Mouse (Mus musculus) liver, embryonic 15.5 days (tissue): ENCODE data around the gene Gas6. TPM values are rescaled to one million over a fixed set of nuclear protein-coding genes. Genes with fewer than 3 reads are reported as not detected.

Experiments used
- ATAC-seq: fragments of 200-750 bp; cut with Nextera tagmentation; 2 replicates; pipeline ENCODE4 v1.8.0; 2017; ENCODE audit warnings: moderate number of reproducible peaks, mild to moderate bottlenecking, moderate library complexity; ENCODE audit not compliant: insufficient read depth
- H3K27ac ChIP-seq: fragments of 300-500 bp; sonication (generic); replicated peaks from 2 replicates; pipeline ENCODE4 v1.5.1; 2015; ENCODE audit warnings: mild to moderate bottlenecking, inconsistent platforms
- H3K27me3 ChIP-seq: fragments of 300-500 bp; sonication (generic); 2 replicates; pipeline ENCODE4 v1.6.1; 2015; ENCODE audit warnings: mild to moderate bottlenecking, inconsistent platforms
- H3K36me3 ChIP-seq: fragments of 300-500 bp; sonication (generic); replicated peaks from 2 replicates; pipeline ENCODE4 v1.6.1; 2015; ENCODE audit warnings: moderate library complexity, mild to moderate bottlenecking, inconsistent platforms
- H3K4me1 ChIP-seq: fragments of 300-500 bp; sonication (generic); replicated peaks from 2 replicates; pipeline ENCODE4 v1.6.1; 2015; ENCODE audit warnings: inconsistent platforms
- H3K4me2 ChIP-seq: fragments of 300-500 bp; sonication (generic); 2 replicates; pipeline ENCODE4 v1.6.1; 2015; ENCODE audit warnings: moderate library complexity, mild to moderate bottlenecking, inconsistent platforms
- H3K4me3 ChIP-seq: fragments of 300-500 bp; sonication (generic); replicated peaks from 2 replicates; pipeline ENCODE4 v1.5.1; 2015; ENCODE audit warnings: mild to moderate bottlenecking, inconsistent platforms
- H3K9ac ChIP-seq: fragments of 300-500 bp; sonication (generic); 2 replicates; pipeline ENCODE4 v1.6.1; 2015; ENCODE audit warnings: moderate library complexity, mild to moderate bottlenecking, inconsistent platforms
- H3K9me3 ChIP-seq: fragments of 300-500 bp; sonication (generic); replicated peaks from 2 replicates; pipeline ENCODE4 v1.6.1; 2016; ENCODE audit warnings: inconsistent platforms
- WGBS: fragments of 180-500 bp; shearing (Covaris S2); methylation state at CpG from one replicate; pipeline ENCODE4 v1.1.7; 2015; ENCODE audit warnings: mixed read lengths; ENCODE audit not compliant: insufficient replicate concordance; 5-methylcytosine and 5-hydroxymethylcytosine counted together
- polyA plus RNA-seq: library from polyadenylated mRNA; unstranded; fragments of >200 nt; fragmentation: Nextera tagmentation; extraction: Ambion mirVana; gene quantifications from 2 replicates; pipeline ENCODE4 v1.2.1, GENCODE M21; 2015

The Gas6 gene
- polyA plus RNA-seq, 1 experiment from 2014 or later, result 7.1 TPM

DNA sequence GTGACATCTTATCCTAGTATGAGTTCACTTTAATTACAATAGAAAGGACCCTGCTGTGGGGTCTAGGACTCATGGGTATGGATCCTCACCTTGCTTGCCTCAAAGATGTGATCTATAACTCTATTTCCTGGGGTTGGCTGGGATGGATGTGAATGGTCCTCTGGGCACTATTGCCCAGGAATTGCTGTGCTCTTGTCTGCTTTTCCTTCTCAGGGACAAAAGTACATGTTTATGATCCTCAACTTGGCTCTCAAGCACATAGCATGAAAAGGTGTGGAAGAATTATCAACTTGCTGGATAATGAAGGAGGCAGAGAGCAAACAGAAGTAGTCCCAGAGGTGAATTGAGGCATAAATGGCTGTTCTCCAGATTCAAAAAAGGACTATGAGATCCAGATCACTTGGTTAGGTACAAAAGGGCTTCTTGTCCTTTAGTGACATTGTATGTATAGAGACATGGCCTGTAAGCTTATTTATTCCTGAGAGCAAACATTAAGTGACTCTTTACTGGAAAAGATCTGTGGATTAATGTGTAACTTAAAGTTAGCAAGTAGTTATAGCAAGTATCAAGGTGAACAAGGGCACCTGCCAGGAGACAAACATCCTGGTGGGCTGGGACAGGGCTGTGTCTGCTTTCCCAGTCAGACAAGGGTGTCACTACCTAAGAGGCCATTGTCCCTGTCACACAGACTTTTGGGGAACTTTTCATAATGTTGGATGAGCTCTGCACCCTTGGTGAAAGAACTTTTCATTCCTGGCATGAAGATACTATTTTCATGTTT lies 10.8 kb upstream of the Gas6 start:
- no peaks in the 10 kb centered on the region; the same call in none of the 2 replicates for H3K27me3 ChIP-seq
- no peaks in the 10 kb centered on the region for H3K9me3 ChIP-seq
- no peak overlapping the region for H3K9ac ChIP-seq
- H3K36me3 ChIP-seq, result no peaks in the 10 kb centered on the region
- H3K27ac ChIP-seq, result no peak overlapping the region
- H3K4me3 ChIP-seq, result no peak overlapping the region
- no peaks in the 10 kb centered on the region for H3K4me1 ChIP-seq
- H3K4me2 ChIP-seq, result no peak overlapping the region
- ATAC-seq, result no peak

DNA sequence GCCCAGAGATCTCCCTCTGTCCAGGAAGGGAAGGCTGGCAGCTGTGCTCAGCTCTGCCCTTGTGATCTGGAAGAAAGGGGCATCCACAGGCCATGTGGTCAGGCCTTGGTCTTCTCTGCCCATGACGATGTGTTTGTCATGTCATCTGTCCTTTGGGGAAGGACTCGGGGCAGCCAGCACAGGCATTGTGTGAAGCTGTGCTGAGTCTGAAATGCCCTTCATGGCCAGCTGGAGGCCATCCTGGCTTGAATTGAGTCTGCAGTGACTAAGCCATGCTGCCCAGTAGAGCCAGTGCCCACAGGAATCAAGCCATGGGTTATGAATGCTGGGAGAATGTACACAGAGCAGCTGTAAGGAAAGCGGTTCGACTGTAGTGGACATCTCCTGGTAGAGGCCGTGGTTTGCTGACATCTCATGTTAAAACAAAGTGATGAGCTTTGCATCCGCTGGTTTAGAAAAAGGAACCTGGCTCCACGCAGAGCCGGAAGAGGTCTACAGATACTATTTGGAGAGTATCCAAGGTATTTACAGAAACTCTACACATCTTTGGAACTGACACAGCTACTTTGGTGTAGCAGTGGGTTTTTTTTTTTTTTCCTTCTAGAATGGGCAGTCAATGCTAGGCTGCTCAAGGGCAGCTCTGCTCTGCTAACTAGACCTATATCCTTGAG lies 9.8 kb upstream of the Gas6 start:
- no peaks in the 10 kb centered on the region for H3K36me3 ChIP-seq
- H3K9me3 ChIP-seq, result no peaks in the 10 kb centered on the region
- no peak overlapping the region for H3K4me2 ChIP-seq
- ATAC-seq, result no peak
- H3K4me3 ChIP-seq, result no peak overlapping the region
- 53% methylated on average over 8 of the region's 8 CpGs for WGBS
- no peak overlapping the region for H3K27ac ChIP-seq
- H3K4me1 ChIP-seq, result no peaks in the 10 kb centered on the region
- no peaks in the 10 kb centered on the region; the same call in none of the 2 replicates for H3K27me3 ChIP-seq
- H3K9ac ChIP-seq, result no peak overlapping the region

GRCm38 (mm10) chr8:13501221-13501620 lies 6.9 kb upstream of the Gas6 start:
- no peak overlapping the region for H3K27ac ChIP-seq
- no peak for ATAC-seq
- no peak overlapping the region for H3K4me2 ChIP-seq
- 49% methylated on average over 3 of the region's 3 CpGs for WGBS
- H3K36me3 ChIP-seq, result no peaks in the 10 kb centered on the region
- H3K9me3 ChIP-seq, result no peaks in the 10 kb centered on the region
- H3K9ac ChIP-seq, result no peak overlapping the region
- no peaks in the 10 kb centered on the region for H3K4me1 ChIP-seq
- H3K4me3 ChIP-seq, result no peak overlapping the region
- H3K27me3 ChIP-seq, result peaks cover 2% of the 10 kb centered on the region

GRCm38 (mm10) chr8:13493011-13493410 lies 1.3 kb downstream of the Gas6 start:
- peaks cover 59% of the 10 kb centered on the region for H3K27me3 ChIP-seq
- H3K4me3 ChIP-seq, result no peak overlapping the region
- H3K9ac ChIP-seq, result no peak overlapping the region
- H3K4me1 ChIP-seq, result peaks cover 6% of the 10 kb centered on the region
- no peaks in the 10 kb centered on the region for H3K36me3 ChIP-seq
- H3K9me3 ChIP-seq, result no peaks in the 10 kb centered on the region
- WGBS, result 51% methylated on average over 11 of the region's 11 CpGs
- H3K27ac ChIP-seq, result no peak overlapping the region
- no peak for ATAC-seq
- H3K4me2 ChIP-seq, result no peak overlapping the region

DNA sequence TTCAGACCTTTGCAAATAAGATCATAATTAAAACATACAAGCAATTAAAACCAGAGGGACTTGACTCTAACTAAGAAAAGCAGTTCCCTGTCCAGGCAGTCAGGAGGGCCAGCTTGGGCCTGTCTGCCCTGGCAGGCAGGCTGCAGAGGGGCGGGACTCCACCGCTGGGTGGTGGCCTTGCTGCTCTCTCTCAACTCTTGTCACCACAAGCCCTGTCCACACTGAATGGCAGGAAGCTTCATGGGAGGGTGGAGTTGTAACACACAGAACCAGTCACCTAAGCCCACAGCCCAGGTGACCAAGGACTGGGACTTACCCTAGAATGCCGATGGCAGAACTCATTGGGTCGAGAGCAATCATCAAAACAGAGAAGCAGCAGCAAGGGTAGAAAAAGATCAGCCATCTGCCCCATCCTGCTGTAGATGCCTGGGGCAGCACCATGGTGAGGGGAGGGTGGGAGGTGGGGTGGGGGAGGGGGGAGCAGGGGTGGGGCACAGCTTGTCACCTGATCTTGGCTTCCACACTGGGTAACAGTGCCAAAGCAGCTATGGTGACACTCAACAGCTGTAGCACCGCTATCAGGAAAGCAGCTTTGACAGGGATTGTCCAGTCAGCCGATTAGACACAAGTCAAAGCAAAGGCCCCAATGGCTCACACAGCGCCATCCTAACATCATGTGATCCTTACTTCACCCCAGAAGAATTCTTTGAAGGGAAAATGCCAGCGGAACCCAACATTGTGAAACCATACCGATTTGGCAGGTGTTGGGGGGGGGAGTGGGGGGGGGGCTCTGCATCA lies 1.9 kb downstream of the Gas6 start:
- peaks cover 59% of the 10 kb centered on the region for H3K27me3 ChIP-seq
- no peaks in the 10 kb centered on the region for H3K9me3 ChIP-seq
- no peak overlapping the region for H3K4me3 ChIP-seq
- no peaks in the 10 kb centered on the region for H3K36me3 ChIP-seq
- no peak for ATAC-seq
- 40% methylated on average over 9 of the region's 9 CpGs for WGBS
- peaks cover 6% of the 10 kb centered on the region for H3K4me1 ChIP-seq
- no peak overlapping the region for H3K9ac ChIP-seq
- no peak overlapping the region for H3K27ac ChIP-seq
- no peak overlapping the region for H3K4me2 ChIP-seq

DNA sequence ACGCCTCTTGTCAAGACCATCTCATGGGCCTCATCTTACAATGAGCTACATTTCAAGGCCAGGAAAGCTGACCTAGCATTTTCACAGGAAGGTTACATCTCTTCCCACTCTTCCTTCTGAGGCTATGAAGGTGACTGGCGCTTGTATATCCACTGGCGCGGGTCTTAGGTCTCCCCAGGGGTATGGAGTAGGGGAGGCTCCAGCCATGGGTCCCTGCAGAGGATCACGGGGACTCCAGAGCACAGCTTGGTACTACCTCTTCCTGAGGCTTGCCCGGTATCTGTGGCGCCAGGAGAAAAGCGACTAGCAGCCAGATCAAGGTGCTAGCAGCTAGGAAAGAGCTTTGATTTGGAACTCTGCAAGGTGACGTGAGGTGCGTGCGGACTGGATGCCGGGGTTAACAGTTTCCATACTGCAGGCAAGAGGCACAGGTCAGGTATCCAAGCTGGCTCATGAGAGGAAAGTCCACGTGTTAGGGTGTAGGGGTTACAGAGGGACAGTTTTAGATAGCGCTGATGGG lies 2.7 kb downstream of the Gas6 start:
- WGBS, result 65% methylated on average over 14 of the region's 14 CpGs
- Histone ChIP-seq H3K9me3 (no peaks in the 10 kb centered on the region), H3K9ac (no peak overlapping the region), H3K4me1 (peaks cover 6% of the 10 kb centered on the region), H3K27ac (no peak overlapping the region), H3K4me2 (no peak overlapping the region), H3K36me3 (no peaks in the 10 kb centered on the region), H3K4me3 (no peak overlapping the region), H3K27me3 (peaks cover 59% of the 10 kb centered on the region)
- ATAC-seq, result no peak

GRCm38 (mm10) chr8:13489986-13490910 lies 4.0 kb downstream of the Gas6 start:
- no peak overlapping the region for H3K27ac ChIP-seq
- peaks cover 47% of the 10 kb centered on the region for H3K27me3 ChIP-seq
- H3K36me3 ChIP-seq, result no peaks in the 10 kb centered on the region
- no peaks in the 10 kb centered on the region for H3K9me3 ChIP-seq
- peaks cover 6% of the 10 kb centered on the region for H3K4me1 ChIP-seq
- H3K4me2 ChIP-seq, result no peak overlapping the region
- H3K9ac ChIP-seq, result no peak overlapping the region
- H3K4me3 ChIP-seq, result no peak overlapping the region
- 19% methylated on average over 13 of the region's 13 CpGs for WGBS
- ATAC-seq, result no peak

DNA sequence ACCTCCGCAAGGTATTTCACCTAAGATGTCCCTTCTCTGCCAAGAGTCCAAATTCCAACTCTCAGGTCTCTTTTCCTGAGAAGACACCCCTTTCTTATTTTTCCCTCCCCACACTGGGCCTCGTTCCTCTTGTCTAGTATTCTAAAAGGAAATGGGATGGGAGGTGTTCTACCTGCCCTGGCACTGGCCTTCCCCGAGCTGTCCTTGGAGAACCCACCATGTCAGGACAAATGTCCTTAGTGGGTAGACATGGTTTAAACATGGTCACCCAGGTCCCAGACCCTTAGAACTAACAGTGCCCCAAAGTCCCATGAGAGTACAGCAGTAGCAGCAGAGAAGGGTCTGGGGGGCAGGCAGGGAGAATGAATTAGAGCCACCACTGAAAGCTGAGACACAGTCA lies 4.9 kb downstream of the Gas6 start:
- H3K4me3 ChIP-seq, result no peak overlapping the region
- WGBS, result 55% methylated on average over 3 of the region's 3 CpGs
- no peak overlapping the region for H3K27ac ChIP-seq
- no peaks in the 10 kb centered on the region for H3K9me3 ChIP-seq
- ATAC-seq, result no peak
- H3K4me2 ChIP-seq, result no peak overlapping the region
- H3K36me3 ChIP-seq, result no peaks in the 10 kb centered on the region
- peaks cover 38% of the 10 kb centered on the region for H3K27me3 ChIP-seq
- H3K4me1 ChIP-seq, result peaks cover 6% of the 10 kb centered on the region
- H3K9ac ChIP-seq, result no peak overlapping the region

GRCm38 (mm10) chr8:13483191-13483590 lies 11.1 kb downstream of the Gas6 start:
- Histone ChIP-seq H3K27ac (no peak overlapping the region), H3K27me3 (no peaks in the 10 kb centered on the region), H3K4me3 (no peak overlapping the region), H3K36me3 (no peaks in the 10 kb centered on the region), H3K4me1 (no peaks in the 10 kb centered on the region), H3K9ac (no peak overlapping the region), H3K4me2 (no peak overlapping the region), H3K9me3 (no peaks in the 10 kb centered on the region)
- 60% methylated on average over 5 of the region's 5 CpGs for WGBS
- ATAC-seq, result no peak

DNA sequence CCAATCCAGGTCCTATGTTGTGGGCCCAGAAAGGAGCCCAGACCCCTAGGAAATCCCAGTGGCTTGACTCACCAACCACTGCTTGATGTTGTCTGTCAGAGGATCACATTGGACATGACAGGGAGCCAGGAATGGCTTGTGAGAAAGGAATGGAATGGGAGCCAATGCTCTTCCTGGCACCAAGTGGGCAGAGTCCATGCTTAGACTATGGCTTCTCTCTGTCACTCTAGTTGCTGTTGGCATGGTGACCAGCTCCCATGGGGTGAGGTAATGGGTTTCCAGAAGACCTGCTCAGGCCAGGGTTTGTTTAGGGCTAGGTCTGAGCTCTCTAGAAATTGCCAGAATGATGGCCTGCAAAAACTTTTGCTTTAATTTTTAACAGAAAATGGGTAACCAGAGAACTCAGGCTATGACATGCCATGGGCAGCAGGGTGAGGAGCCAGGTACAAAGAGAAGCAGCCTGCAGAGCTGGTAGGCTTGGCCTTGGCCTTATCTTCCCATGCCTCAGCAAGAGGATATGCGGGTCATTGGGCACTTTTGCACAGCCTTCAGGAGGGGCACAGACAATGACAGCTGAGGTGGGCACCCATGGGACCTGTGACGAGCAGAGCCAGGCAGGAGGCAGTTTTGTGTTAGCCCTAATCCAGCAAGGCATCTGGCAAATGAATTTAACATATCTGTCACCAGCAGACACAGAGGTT lies 12.0 kb downstream of the Gas6 start:
- ATAC-seq, result no peak
- no peak overlapping the region for H3K4me3 ChIP-seq
- H3K4me2 ChIP-seq, result no peak overlapping the region
- H3K27ac ChIP-seq, result no peak overlapping the region
- H3K36me3 ChIP-seq, result no peaks in the 10 kb centered on the region
- no peaks in the 10 kb centered on the region for H3K9me3 ChIP-seq
- no peaks in the 10 kb centered on the region for H3K4me1 ChIP-seq
- no peaks in the 10 kb centered on the region for H3K27me3 ChIP-seq
- H3K9ac ChIP-seq, result no peak overlapping the region
- WGBS, result 55% methylated on average over 2 of the region's 2 CpGs
